Mouse (Mus musculus) embryonic stem cell, embryonic (primary cell): ENCODE data around the gene Rasa4.
"Not testable (repeated sequence)": the region's sequence is repeated elsewhere in the genome, so short reads cannot be mapped to it uniquely, and the experiment has no call there.

Experiments
- CTCF ChIA-PET, 4 experiments: fragments of 300-600 bp in 2 of 4; fragments of 350-600 bp in 2 of 4; sonication (Branson Sonifier 250); formaldehyde crosslinking; loops; one replicate each; lab custom pipeline; 2022; ENCODE audit warnings: inconsistent platforms in 2 of 4; lab: Charles Lee
- POLR2A ChIA-PET, 4 experiments: fragments of 300-600 bp in 2 of 4; fragments of 350-600 bp in 2 of 4; sonication (Branson Sonifier 250); formaldehyde crosslinking; loops; one replicate each; lab custom pipeline; 2022; ENCODE audit warnings: antibody characterized with exemption in 4 of 4, inconsistent platforms in 1 of 4; lab: Charles Lee

The Rasa4 gene

DNA sequence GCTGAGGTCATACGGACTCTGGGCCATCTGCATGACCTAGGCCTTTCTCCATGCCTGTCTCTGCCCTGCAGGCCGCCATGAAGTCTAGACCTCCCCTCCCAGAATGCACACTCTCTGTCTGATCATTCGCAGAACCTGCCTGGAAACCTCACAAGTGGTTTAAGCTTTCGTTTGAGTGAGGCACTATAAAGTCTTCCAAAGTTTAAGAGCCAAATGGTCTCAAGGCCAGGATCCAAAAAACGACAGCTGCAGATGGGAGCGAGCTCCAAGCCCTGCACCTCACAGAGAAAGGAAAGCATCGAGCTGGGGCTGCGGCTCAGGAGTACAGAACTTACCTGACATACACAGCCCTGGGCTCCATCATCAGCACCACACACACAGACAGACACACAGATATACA, 68.6 kb downstream of the Rasa4 start:
- ChIA-PET CTCF (interaction anchor here in 2 of 4 experiments (0.7 to 1.0 kb wide), 5 partner anchors 10 to 100 kb away, joined by 3 to 4 read pairs (median 3); no protein-coding TSS in a partner anchor), POLR2A (interaction anchor here in 1 of 4 experiments (1.5 kb wide), 1 partner anchor 27 kb away, joined by 4 read pairs; no protein-coding TSS in a partner anchor)

GRCm38 (mm10) chr5:136155399-136155798, 71.7 kb downstream of the Rasa4 start:
- ChIA-PET POLR2A (no interaction called here), CTCF (interaction anchor here in 1 of 4 experiments (0.6 kb wide), 1 partner anchor 161 kb away, joined by 5 read pairs; the partner anchor contains the start of gene Dtx2)

- CTCF ChIA-PET, POLR2A ChIA-PET: not testable (repeated sequence)
Observed at GRCm38 (mm10) chr5:136160084-136160483, 76.4 kb downstream of the Rasa4 start.
